Mouse (Mus musculus) liver, embryonic 16.5 days (tissue): ENCODE results near the gene Rftn1. TPM values are rescaled to one million over a fixed set of nuclear protein-coding genes. Genes with fewer than 3 reads are reported as not detected.
A peak's percentile ranks its signal among the peaks of the same experiment; 100 is the strongest.

Experiments used
- ATAC-seq: fragments of 200-750 bp; cut with Nextera tagmentation; 2 replicates; pipeline ENCODE4 v1.8.0; 2017; ENCODE audit warnings: low read depth, mild to moderate bottlenecking, moderate number of reproducible peaks, moderate library complexity
- H3K27ac ChIP-seq: fragments of 300-500 bp; sonication (generic); 2 replicates; pipeline ENCODE4 v1.5.1; 2014; ENCODE audit warnings: mild to moderate bottlenecking, low read length
- H3K27me3 ChIP-seq: fragments of 300-500 bp; sonication (generic); 2 replicates; pipeline ENCODE4 v1.6.1; 2014; ENCODE audit warnings: low read depth, low read length, mixed read lengths; ENCODE audit not compliant: control insufficient read depth, insufficient read depth
- H3K36me3 ChIP-seq: fragments of 300-500 bp; sonication (generic); 2 replicates; pipeline ENCODE4 v1.6.1; 2014; ENCODE audit warnings: mild to moderate bottlenecking; ENCODE audit not compliant: control insufficient read depth, insufficient read depth
- H3K4me1 ChIP-seq: fragments of 300-500 bp; sonication (generic); 2 replicates; pipeline ENCODE4 v1.6.1; 2014; ENCODE audit warnings: low read depth, low read length, mixed read lengths; ENCODE audit not compliant: control insufficient read depth
- H3K4me2 ChIP-seq: fragments of 300-500 bp; sonication (generic); 2 replicates; pipeline ENCODE4 v1.6.1; 2014; ENCODE audit warnings: low read depth, low read length, mixed read lengths
- H3K4me3 ChIP-seq: fragments of 300-500 bp; sonication (generic); 2 replicates; pipeline ENCODE4 v1.5.1; 2014; ENCODE audit warnings: low read depth, mild to moderate bottlenecking, low read length
- H3K9ac ChIP-seq: fragments of 300-500 bp; sonication (generic); 2 replicates; pipeline ENCODE4 v1.6.1; 2014; ENCODE audit warnings: low read depth, low read length
- H3K9me3 ChIP-seq: fragments of 300-500 bp; sonication (generic); replicated peaks from 2 replicates; pipeline ENCODE4 v1.6.1; 2016; ENCODE audit warnings: low read length; ENCODE audit not compliant: control insufficient read depth
- WGBS: fragments of 180-500 bp; shearing (Covaris S2); extraction: QIAGEN DNeasy Blood & Tissue Kit; methylation state at CpG from one replicate; pipeline ENCODE4 v1.1.7; 2014; ENCODE audit not compliant: insufficient replicate concordance; 5-methylcytosine and 5-hydroxymethylcytosine counted together
- polyA plus RNA-seq: library from polyadenylated mRNA; unstranded; fragments of >200 nt; fragmentation: Nextera tagmentation; extraction: Ambion mirVana; gene quantifications from 2 replicates; pipeline ENCODE4 v1.2.1, GENCODE M21; 2015

Rftn1 gene
- polyA plus RNA-seq, 1 experiment from 2014 or later: 4.0 TPM

- H3K9me3 ChIP-seq: no peaks in the 10 kb centered on the region
- no peak overlapping the region for H3K27ac ChIP-seq
- 42% methylated on average over 3 of the region's 3 CpGs for WGBS
- H3K27me3 ChIP-seq: peaks cover 22% of the 10 kb centered on the region
- no peaks in the 10 kb centered on the region for H3K36me3 ChIP-seq
- H3K9ac ChIP-seq: no peak overlapping the region
- no peak overlapping the region for H3K4me2 ChIP-seq
- no peak overlapping the region for H3K4me3 ChIP-seq
- ATAC-seq: no peak
- H3K4me1 ChIP-seq: no peaks in the 10 kb centered on the region; the same call in 1 of the 2 replicates
Observed at GRCm38 (mm10) chr17:50194541-50194940, 4.1 kb upstream of the Rftn1 start.

- H3K27me3 ChIP-seq: peaks cover 24% of the 10 kb centered on the region
- H3K4me2 ChIP-seq: no peak overlapping the region
- H3K27ac ChIP-seq: no peak overlapping the region
- no peak overlapping the region for H3K9ac ChIP-seq
- no peaks in the 10 kb centered on the region; the same call in 1 of the 2 replicates for H3K4me1 ChIP-seq
- no peak overlapping the region for H3K4me3 ChIP-seq
- ATAC-seq: no peak
- H3K9me3 ChIP-seq: no peaks in the 10 kb centered on the region
- WGBS: 34% methylated on average over 3 of the region's 3 CpGs
- no peaks in the 10 kb centered on the region for H3K36me3 ChIP-seq
Observed at GRCm38 (mm10) chr17:50193653-50194052, 3.2 kb upstream of the Rftn1 start.

- WGBS: 47% methylated on average over 10 of the region's 10 CpGs
- H3K9me3 ChIP-seq: no peaks in the 10 kb centered on the region
- no peak overlapping the region for H3K27ac ChIP-seq
- H3K27me3 ChIP-seq: peaks cover 24% of the 10 kb centered on the region
- no peaks in the 10 kb centered on the region; the same call in 1 of the 2 replicates for H3K4me1 ChIP-seq
- ATAC-seq: no peak
- H3K9ac ChIP-seq: no peak overlapping the region
- no peak overlapping the region for H3K4me3 ChIP-seq
- H3K36me3 ChIP-seq: no peaks in the 10 kb centered on the region
- H3K4me2 ChIP-seq: no peak overlapping the region
Observed at GRCm38 (mm10) chr17:50192376-50192940, 2.0 kb upstream of the Rftn1 start.

GRCm38 (mm10) chr17:50191318-50191957 is 964 bp upstream of the Rftn1 start:
- Histone ChIP-seq H3K9ac (no peak overlapping the region), H3K27me3 (peaks cover 24% of the 10 kb centered on the region), H3K4me1 (no peaks in the 10 kb centered on the region; the same call in 1 of the 2 replicates), H3K36me3 (no peaks in the 10 kb centered on the region), H3K27ac (no peak overlapping the region), H3K4me3 (no peak overlapping the region), H3K4me2 (no peak overlapping the region), H3K9me3 (no peaks in the 10 kb centered on the region)
- ATAC-seq: no peak
- 63% methylated on average over 9 of the region's 9 CpGs for WGBS

GRCm38 (mm10) chr17:50189381-50190012 is 977 bp downstream of the Rftn1 start:
- WGBS: under 1% methylated on average over 24 of the region's 24 CpGs
- Histone ChIP-seq H3K9ac (peak overlapping the region; percentile 44), H3K4me1 (no peaks in the 10 kb centered on the region; the same call in 1 of the 2 replicates), H3K36me3 (no peaks in the 10 kb centered on the region), H3K27ac (no peak overlapping the region), H3K27me3 (peaks cover 24% of the 10 kb centered on the region), H3K4me2 (peak overlapping the region; percentile 58), H3K9me3 (no peaks in the 10 kb centered on the region), H3K4me3 (peak overlapping the region; percentile 59)
- ATAC-seq: peak; percentile 35; the same call in 1 of the 2 replicates

- Histone ChIP-seq H3K27ac (no peak overlapping the region), H3K36me3 (no peaks in the 10 kb centered on the region), H3K4me2 (no peak overlapping the region), H3K4me1 (no peaks in the 10 kb centered on the region; the same call in 1 of the 2 replicates), H3K4me3 (no peak overlapping the region), H3K9me3 (no peaks in the 10 kb centered on the region), H3K9ac (no peak overlapping the region), H3K27me3 (peaks cover 24% of the 10 kb centered on the region)
- ATAC-seq: no peak
- 63% methylated on average over 12 of the region's 12 CpGs for WGBS
Observed at GRCm38 (mm10) chr17:50188662-50189345, 1.7 kb downstream of the Rftn1 start.

- 46% methylated on average over 5 of the region's 5 CpGs for WGBS
- no peaks in the 10 kb centered on the region; the same call in 1 of the 2 replicates for H3K4me1 ChIP-seq
- peaks cover 13% of the 10 kb centered on the region for H3K27me3 ChIP-seq
- no peaks in the 10 kb centered on the region for H3K9me3 ChIP-seq
- no peak overlapping the region for H3K4me3 ChIP-seq
- no peak overlapping the region for H3K9ac ChIP-seq
- no peak overlapping the region for H3K27ac ChIP-seq
- H3K36me3 ChIP-seq: no peaks in the 10 kb centered on the region
- H3K4me2 ChIP-seq: no peak overlapping the region
- ATAC-seq: no peak
Observed at GRCm38 (mm10) chr17:50185616-50186015, 4.9 kb downstream of the Rftn1 start.

- no peak overlapping the region for H3K4me2 ChIP-seq
- H3K4me1 ChIP-seq: no peaks in the 10 kb centered on the region
- peaks cover 8% of the 10 kb centered on the region for H3K27me3 ChIP-seq
- no peak for ATAC-seq
- H3K27ac ChIP-seq: no peak overlapping the region
- no peak overlapping the region for H3K9ac ChIP-seq
- H3K9me3 ChIP-seq: no peaks in the 10 kb centered on the region
- H3K4me3 ChIP-seq: no peak overlapping the region
- no peaks in the 10 kb centered on the region for H3K36me3 ChIP-seq
- 54% methylated on average over 4 of the region's 4 CpGs for WGBS
Observed at GRCm38 (mm10) chr17:50185083-50185482, 5.4 kb downstream of the Rftn1 start.
